Mouse (Mus musculus): ENCODE measurements at regions not wholly inside any gene's neighbourhood (a gene's known extent, or its start where the extent isn't known, plus 50 kb on each side); places are given as distances from the start of the nearest gene placed in this dataset.

- DNase-seq (ENCODE audit: low read depth in 3 of 3, low spot score in 3 of 3) (no peak), ATAC-seq (ENCODE audit: insufficient read depth) (no peak)
- no peak overlapping the region for H3K4me2 ChIP-seq (ENCODE audit: low read depth)
- no peaks in the 10 kb centered on the region for H3K27me3 ChIP-seq (ENCODE audit: control insufficient read depth, insufficient read depth, low read length)
- TF ChIP-seq CTCF (IDR thresholded peaks at IDR 0.05; ENCODE audit: low read depth), result peak; percentile 55; the same call in 1 of the 2 replicates
- TF ChIP-seq EP300 (IDR thresholded peaks at IDR 0.05; ENCODE audit: low read depth), result no peak
- no peaks in the 10 kb centered on the region for H3K4me1 ChIP-seq (replicated peaks; ENCODE audit: control insufficient read depth in 2 of 2, insufficient read depth in 2 of 2, low read length in 1 of 2)
- H3K9me3 ChIP-seq (ENCODE audit: control insufficient read depth, low read length), result no peaks in the 10 kb centered on the region
- H3K36me3 ChIP-seq (replicated peaks; ENCODE audit: control insufficient read depth, insufficient read depth, low read depth), result no peaks in the 10 kb centered on the region
- no peak overlapping the region for H3K27ac ChIP-seq
- 48% methylated on average over 4 of the region's 4 CpGs for WGBS (ENCODE audit: insufficient replicate concordance)
- H3K9ac ChIP-seq (replicated peaks), result no peak overlapping the region
- H3K4me3 ChIP-seq (ENCODE audit: insufficient read depth in 1 of 2, low read depth in 2 of 2, low read length in 2 of 2), result no peak overlapping the region
These were observed 64.8 kb upstream of the Rapgef5 start for GRCm38 (mm10) chr12:117451441-117451840.

GRCm38 (mm10) chr12:117455800-117456199, 60.5 kb upstream of the Rapgef5 start:
- TF ChIP-seq CTCF (IDR thresholded peaks at IDR 0.05; ENCODE audit: low read depth), result no peak
- TF ChIP-seq EP300 (IDR thresholded peaks at IDR 0.05; ENCODE audit: low read depth), result no peak
- Histone ChIP-seq H3K27me3 (ENCODE audit: control insufficient read depth, insufficient read depth, low read length) (no peaks in the 10 kb centered on the region), H3K9me3 (ENCODE audit: control insufficient read depth, low read length) (no peaks in the 10 kb centered on the region), H3K27ac (no peak overlapping the region), H3K4me2 (ENCODE audit: low read depth) (no peak overlapping the region), H3K4me1 (replicated peaks; ENCODE audit: control insufficient read depth in 2 of 2, insufficient read depth in 2 of 2, low read length in 1 of 2) (no peaks in the 10 kb centered on the region), H3K36me3 (replicated peaks; ENCODE audit: control insufficient read depth, insufficient read depth, low read depth) (no peaks in the 10 kb centered on the region), H3K9ac (replicated peaks) (no peak overlapping the region), H3K4me3 (ENCODE audit: insufficient read depth in 1 of 2, low read depth in 2 of 2, low read length in 2 of 2) (no peak overlapping the region)
- WGBS (ENCODE audit: insufficient replicate concordance), result 24% methylated on average over 7 of the region's 7 CpGs
- DNase-seq (ENCODE audit: low read depth in 3 of 3, low spot score in 3 of 3) (no peak), ATAC-seq (ENCODE audit: insufficient read depth) (no peak)

- DNase-seq (ENCODE audit: low read depth in 3 of 3, low spot score in 3 of 3), result no peak
- Histone ChIP-seq H3K4me3 (ENCODE audit: insufficient read depth in 1 of 2, low read depth in 2 of 2, low read length in 2 of 2) (no peak overlapping the region), H3K9ac (replicated peaks) (no peak overlapping the region), H3K4me2 (ENCODE audit: low read depth) (no peak overlapping the region), H3K27me3 (ENCODE audit: control insufficient read depth, insufficient read depth, low read length) (no peaks in the 10 kb centered on the region), H3K27ac (no peak overlapping the region), H3K4me1 (replicated peaks; ENCODE audit: control insufficient read depth in 2 of 2, insufficient read depth in 2 of 2, low read length in 1 of 2) (no peaks in the 10 kb centered on the region), H3K36me3 (replicated peaks; ENCODE audit: control insufficient read depth, insufficient read depth, low read depth) (no peaks in the 10 kb centered on the region), H3K9me3 (ENCODE audit: control insufficient read depth, low read length) (no peaks in the 10 kb centered on the region)
- TF ChIP-seq CTCF (IDR thresholded peaks at IDR 0.05; ENCODE audit: low read depth), result no peak
- WGBS (ENCODE audit: insufficient replicate concordance), result 21% methylated on average over 9 of the region's 9 CpGs
- no peak for ATAC-seq (ENCODE audit: insufficient read depth)
These were observed 57.9 kb upstream of the Rapgef5 start for GRCm38 (mm10) chr12:117458132-117459070.

- Histone ChIP-seq H3K4me2 (ENCODE audit: low read depth) (no peak overlapping the region), H3K36me3 (replicated peaks; ENCODE audit: control insufficient read depth, insufficient read depth, low read depth) (no peaks in the 10 kb centered on the region), H3K9me3 (ENCODE audit: control insufficient read depth, low read length) (no peaks in the 10 kb centered on the region), H3K9ac (replicated peaks) (no peak overlapping the region), H3K27me3 (ENCODE audit: control insufficient read depth, insufficient read depth, low read length) (no peaks in the 10 kb centered on the region), H3K27ac (no peak overlapping the region), H3K4me3 (ENCODE audit: insufficient read depth in 1 of 2, low read depth in 2 of 2, low read length in 2 of 2) (no peak overlapping the region), H3K4me1 (replicated peaks; ENCODE audit: control insufficient read depth in 2 of 2, insufficient read depth in 2 of 2, low read length in 1 of 2) (no peaks in the 10 kb centered on the region)
- DNase-seq (ENCODE audit: low read depth in 3 of 3, low spot score in 3 of 3), result no peak
- TF ChIP-seq EP300 (IDR thresholded peaks at IDR 0.05; ENCODE audit: low read depth) (no peak), CTCF (IDR thresholded peaks at IDR 0.05; ENCODE audit: low read depth) (no peak)
- 52% methylated on average over 4 of the region's 4 CpGs for WGBS (ENCODE audit: insufficient replicate concordance)
- ATAC-seq (ENCODE audit: insufficient read depth), result no peak
These were observed 56.7 kb upstream of the Rapgef5 start for GRCm38 (mm10) chr12:117459541-117459940.

- Histone ChIP-seq H3K4me1 (replicated peaks; ENCODE audit: control insufficient read depth in 2 of 2, insufficient read depth in 2 of 2, low read length in 1 of 2) (no peaks in the 10 kb centered on the region), H3K27me3 (ENCODE audit: control insufficient read depth, insufficient read depth, low read length) (no peaks in the 10 kb centered on the region), H3K36me3 (replicated peaks; ENCODE audit: control insufficient read depth, insufficient read depth, low read depth) (no peaks in the 10 kb centered on the region), H3K4me2 (ENCODE audit: low read depth) (no peak overlapping the region), H3K9ac (replicated peaks) (no peak overlapping the region), H3K27ac (no peak overlapping the region), H3K9me3 (ENCODE audit: control insufficient read depth, low read length) (no peaks in the 10 kb centered on the region), H3K4me3 (ENCODE audit: insufficient read depth in 1 of 2, low read depth in 2 of 2, low read length in 2 of 2) (no peak overlapping the region)
- no peak for DNase-seq (ENCODE audit: low read depth in 3 of 3, low spot score in 3 of 3)
- WGBS (ENCODE audit: insufficient replicate concordance), result 60% methylated on average over 3 of the region's 3 CpGs
- no peak for TF ChIP-seq CTCF (IDR thresholded peaks at IDR 0.05; ENCODE audit: low read depth)
- no peak for TF ChIP-seq EP300 (IDR thresholded peaks at IDR 0.05; ENCODE audit: low read depth)
- no peak for ATAC-seq (ENCODE audit: insufficient read depth)
These were observed 51.1 kb upstream of the Rapgef5 start for GRCm38 (mm10) chr12:117465206-117465605.
